Mouse (Mus musculus) forebrain, embryonic 11.5 days (tissue): ENCODE measurements around the gene Rgs18. TPM values are rescaled to one million over a fixed set of nuclear protein-coding genes. Genes with fewer than 3 reads are reported as not detected.

Source experiments
- polyA plus RNA-seq: library from polyadenylated mRNA; unstranded; fragments of >200 nt; fragmentation: Nextera tagmentation; extraction: Ambion mirVana; gene quantifications from 2 replicates; pipeline ENCODE4 v1.2.1, GENCODE M21; 2014

Gene Rgs18
- polyA plus RNA-seq, 1 experiment from 2014 or later, result 1.8 TPM

Other genes starting within 250 kb of the Rgs18 start
- not detected in 2 replicates for gene Rgs21, start 207.8 kb downstream of the Rgs18 start, polyA plus RNA-seq